Mouse (Mus musculus) kidney, embryonic 16.5 days (tissue): Measurements from ENCODE around the gene 4930524J08Rik. TPM values are rescaled to one million over a fixed set of nuclear protein-coding genes. Genes with fewer than 3 reads are reported as not detected.
A peak's percentile ranks its signal among the peaks of the same experiment; 100 is the strongest.

Source experiments
- ATAC-seq: fragments of 200-750 bp; cut with Nextera tagmentation; 2 replicates; pipeline ENCODE4 v1.8.0; 2017; ENCODE audit warnings: moderate TSS enrichment; ENCODE audit not compliant: low FRiP score, low TSS enrichment
- H3K27ac ChIP-seq: fragments of 300-500 bp; sonication (generic); 2 replicates; pipeline ENCODE4 v1.5.1; 2014; ENCODE audit warnings: low read length
- H3K27me3 ChIP-seq: fragments of 300-500 bp; sonication (generic); 2 replicates; pipeline ENCODE4 v1.6.1; 2014; ENCODE audit warnings: low read length, control low read depth, mixed read lengths; ENCODE audit not compliant: insufficient read depth
- H3K36me3 ChIP-seq: fragments of 300-500 bp; sonication (generic); 2 replicates; pipeline ENCODE4 v1.6.1; 2014; ENCODE audit warnings: low read length, control low read depth, mixed read lengths; ENCODE audit not compliant: insufficient read depth
- H3K4me1 ChIP-seq: fragments of 300-500 bp; sonication (generic); 2 replicates; pipeline ENCODE4 v1.6.1; 2014; ENCODE audit warnings: low read length, control low read depth, mixed read lengths; ENCODE audit not compliant: insufficient read depth
- H3K4me2 ChIP-seq: fragments of 300-500 bp; sonication (generic); replicated peaks from 2 replicates; pipeline ENCODE4 v1.6.1; 2014; ENCODE audit warnings: low read depth, low read length
- H3K4me3 ChIP-seq: fragments of 300-500 bp; sonication (generic); 2 replicates; pipeline ENCODE4 v1.5.1; 2014; ENCODE audit warnings: mild to moderate bottlenecking, low read length
- H3K9ac ChIP-seq: fragments of 300-500 bp; sonication (generic); replicated peaks from 2 replicates; pipeline ENCODE4 v1.6.1; 2014; ENCODE audit warnings: low read length
- H3K9me3 ChIP-seq: fragments of 300-500 bp; sonication (generic); 2 replicates; pipeline ENCODE4 v1.6.1; 2016; ENCODE audit warnings: low read length, control low read depth
- WGBS: fragments of 180-500 bp; shearing (Covaris S2); extraction: QIAGEN DNeasy Blood & Tissue Kit; methylation state at CpG from one replicate; pipeline ENCODE4 v1.1.7; 2014; 5-methylcytosine and 5-hydroxymethylcytosine counted together
- polyA plus RNA-seq: library from polyadenylated mRNA; unstranded; fragments of >200 nt; fragmentation: Nextera tagmentation; extraction: Ambion mirVana; gene quantifications from 2 replicates; pipeline ENCODE4 v1.2.1, GENCODE M21; 2015

4930524J08Rik gene
- 1.5 and 2.0 TPM in 2 replicates for polyA plus RNA-seq

- H3K36me3 ChIP-seq, result peaks cover 3% of the 10 kb centered on the region; the same call in 1 of the 2 replicates
- peak within 1 kb of the TSS; percentile 95 for H3K4me3 ChIP-seq
- WGBS, result under 1% methylated on average over 70 of the region's 97 CpGs
- peak; percentile 97 for ATAC-seq
- H3K27me3 ChIP-seq, result no peaks in the 10 kb centered on the region
- peak within 1 kb of the TSS; percentile 99 for H3K9ac ChIP-seq
- peaks cover 20% of the 10 kb centered on the region for H3K4me1 ChIP-seq
- peak within 1 kb of the TSS; percentile 95 for H3K4me2 ChIP-seq
- peak within 1 kb of the TSS; percentile 100 for H3K27ac ChIP-seq
- no peaks in the 10 kb centered on the region for H3K9me3 ChIP-seq
These were observed at the start of gene 4930524J08Rik, which contains the start of gene Hnrnpd for GRCm38 (mm10) chr5:99978699-99979442. Gene 4930524J08Rik (plus strand): TSS chr5:99979061. Gene Hnrnpd (minus strand): TSS chr5:99978938.

DNA sequence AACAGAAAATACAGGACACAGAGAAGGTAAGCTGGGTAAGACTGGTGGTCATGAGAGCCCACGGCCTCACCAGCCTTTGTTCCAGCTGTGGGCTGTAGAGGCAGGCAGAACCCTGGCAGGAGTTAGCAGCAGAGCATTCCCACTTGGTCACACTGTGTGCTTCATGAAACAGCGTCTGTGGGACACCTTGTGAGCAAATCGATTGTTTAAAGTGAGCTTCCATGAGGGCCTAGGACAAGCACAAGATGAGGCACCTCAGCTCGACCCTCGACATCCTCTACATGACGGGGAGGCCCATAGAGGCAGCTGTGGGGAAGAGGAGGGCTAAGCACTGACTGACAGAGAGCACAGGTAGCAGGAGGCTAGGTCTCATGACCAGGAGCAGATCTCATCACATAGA is 47.0 kb upstream of the 4930524J08Rik start:
- H3K9ac ChIP-seq, result no peak overlapping the region
- no peak overlapping the region for H3K27ac ChIP-seq
- H3K27me3 ChIP-seq, result no peaks in the 10 kb centered on the region
- H3K9me3 ChIP-seq, result no peaks in the 10 kb centered on the region
- WGBS, result 83% methylated on average over 6 of the region's 6 CpGs
- no peak for ATAC-seq
- no peaks in the 10 kb centered on the region for H3K36me3 ChIP-seq
- no peaks in the 10 kb centered on the region for H3K4me1 ChIP-seq
- no peak overlapping the region for H3K4me2 ChIP-seq
- H3K4me3 ChIP-seq, result no peak overlapping the region

GRCm38 (mm10) chr5:99939440-99939839 is 39.4 kb upstream of the 4930524J08Rik start:
- Histone ChIP-seq H3K4me1 (no peaks in the 10 kb centered on the region), H3K4me2 (no peak overlapping the region), H3K4me3 (no peak overlapping the region), H3K9ac (no peak overlapping the region), H3K27ac (no peak overlapping the region), H3K36me3 (0 out of 2 replicates have a peak, but pooled peaks cover 2% of the 10 kb centered on the region), H3K9me3 (peaks cover 5% of the 10 kb centered on the region), H3K27me3 (no peaks in the 10 kb centered on the region)
- 91% methylated on average over 3 of the region's 3 CpGs for WGBS
- no peak for ATAC-seq

- Histone ChIP-seq H3K27ac (no peak overlapping the region), H3K4me1 (no peaks in the 10 kb centered on the region), H3K4me3 (no peak overlapping the region), H3K27me3 (no peaks in the 10 kb centered on the region), H3K36me3 (0 out of 2 replicates have a peak, but pooled peaks cover 3% of the 10 kb centered on the region), H3K4me2 (no peak overlapping the region), H3K9ac (no peak overlapping the region), H3K9me3 (peaks cover 10% of the 10 kb centered on the region)
- WGBS, result 75% methylated on average over 10 of the region's 10 CpGs
- no peak for ATAC-seq
These were observed 37.6 kb upstream of the 4930524J08Rik start for GRCm38 (mm10) chr5:99941273-99941672.

- H3K27me3 ChIP-seq, result no peaks in the 10 kb centered on the region
- WGBS, result 49% methylated on average over 10 of the region's 10 CpGs
- H3K4me2 ChIP-seq, result no peak overlapping the region
- H3K9ac ChIP-seq, result no peak overlapping the region
- ATAC-seq, result no peak
- H3K9me3 ChIP-seq, result peaks cover 10% of the 10 kb centered on the region
- H3K4me1 ChIP-seq, result no peaks in the 10 kb centered on the region
- no peak overlapping the region for H3K4me3 ChIP-seq
- no peak overlapping the region for H3K27ac ChIP-seq
- 0 out of 2 replicates have a peak, but pooled peaks cover 3% of the 10 kb centered on the region for H3K36me3 ChIP-seq
These were observed 36.9 kb upstream of the 4930524J08Rik start for GRCm38 (mm10) chr5:99941776-99942502.

- 83% methylated on average over 5 of the region's 5 CpGs for WGBS
- no peak for ATAC-seq
These were observed 26.3 kb upstream of the 4930524J08Rik start for GRCm38 (mm10) chr5:99952513-99952912.

GRCm38 (mm10) chr5:99953883-99954282 is 25.0 kb upstream of the 4930524J08Rik start:
- Histone ChIP-seq H3K4me1 (no peaks in the 10 kb centered on the region), H3K27me3 (no peaks in the 10 kb centered on the region), H3K36me3 (peaks cover 17% of the 10 kb centered on the region; the same call in 1 of the 2 replicates), H3K4me3 (no peak overlapping the region), H3K9me3 (no peaks in the 10 kb centered on the region), H3K9ac (no peak overlapping the region), H3K4me2 (no peak overlapping the region), H3K27ac (no peak overlapping the region)
- no peak for ATAC-seq
- 79% methylated on average over 1 of the region's 1 CpGs for WGBS

More at GRCm38 (mm10) chr5:99952513-99952912, 26.3 kb upstream of the 4930524J08Rik start:
- Histone ChIP-seq H3K4me2 (no peak overlapping the region), H3K36me3 (peaks cover 7% of the 10 kb centered on the region; the same call in 1 of the 2 replicates), H3K4me1 (no peaks in the 10 kb centered on the region), H3K4me3 (no peak overlapping the region), H3K9ac (no peak overlapping the region), H3K27ac (no peak overlapping the region), H3K27me3 (no peaks in the 10 kb centered on the region), H3K9me3 (no peaks in the 10 kb centered on the region)

GRCm38 (mm10) chr5:99958666-99959065 is 20.2 kb upstream of the 4930524J08Rik start:
- WGBS, result 95% methylated on average over 1 of the region's 1 CpGs
- Histone ChIP-seq H3K9me3 (no peaks in the 10 kb centered on the region), H3K9ac (no peak overlapping the region), H3K4me2 (no peak overlapping the region), H3K4me1 (no peaks in the 10 kb centered on the region), H3K27me3 (no peaks in the 10 kb centered on the region), H3K36me3 (peaks cover 38% of the 10 kb centered on the region), H3K27ac (no peak overlapping the region), H3K4me3 (no peak overlapping the region)
- no peak for ATAC-seq

- WGBS, result 76% methylated on average over 2 of the region's 2 CpGs
- no peaks in the 10 kb centered on the region for H3K27me3 ChIP-seq
- ATAC-seq, result no peak
- no peaks in the 10 kb centered on the region for H3K9me3 ChIP-seq
- no peak overlapping the region for H3K4me2 ChIP-seq
- no peak overlapping the region for H3K27ac ChIP-seq
- H3K4me3 ChIP-seq, result no peak overlapping the region
- no peaks in the 10 kb centered on the region for H3K4me1 ChIP-seq
- peaks cover 45% of the 10 kb centered on the region for H3K36me3 ChIP-seq
- H3K9ac ChIP-seq, result no peak overlapping the region
These were observed 19.5 kb upstream of the 4930524J08Rik start for GRCm38 (mm10) chr5:99959236-99959936.
